Mouse (Mus musculus) neural tube, embryonic 15.5 days (tissue): ENCODE measurements around the gene 0610009B22Rik. TPM values are rescaled to one million over a fixed set of nuclear protein-coding genes. Genes with fewer than 3 reads are reported as not detected.
A peak's percentile ranks its signal among the peaks of the same experiment; 100 is the strongest.
"Not testable (repeated sequence)": the region's sequence is repeated elsewhere in the genome, so short reads cannot be mapped to it uniquely, and the experiment has no call there.

Experiments
- ATAC-seq: fragments of 200-750 bp; cut with Nextera tagmentation; 2 replicates; pipeline ENCODE4 v1.8.0; 2017; ENCODE audit warnings: mild to moderate bottlenecking, moderate TSS enrichment, moderate library complexity; ENCODE audit not compliant: low FRiP score
- H3K27ac ChIP-seq: fragments of 300-500 bp; sonication (generic); replicated peaks from 2 replicates; pipeline ENCODE4 v1.5.1; 2015; ENCODE audit warnings: mild to moderate bottlenecking, inconsistent platforms
- H3K27me3 ChIP-seq: fragments of 300-500 bp; sonication (generic); replicated peaks from 2 replicates; pipeline ENCODE4 v1.6.1; 2015; ENCODE audit warnings: inconsistent platforms
- H3K36me3 ChIP-seq: fragments of 300-500 bp; sonication (generic); 2 replicates; pipeline ENCODE4 v1.6.1; 2015; ENCODE audit warnings: inconsistent platforms
- H3K4me1 ChIP-seq: fragments of 300-500 bp; sonication (generic); 2 replicates; pipeline ENCODE4 v1.6.1; 2015; ENCODE audit warnings: inconsistent platforms
- H3K4me2 ChIP-seq: fragments of 300-500 bp; sonication (generic); 2 replicates; pipeline ENCODE4 v1.6.1; 2015; ENCODE audit warnings: inconsistent platforms, mild to moderate bottlenecking, moderate library complexity
- H3K4me3 ChIP-seq: fragments of 300-500 bp; sonication (generic); replicated peaks from 2 replicates; pipeline ENCODE4 v1.5.1; 2015; ENCODE audit warnings: mild to moderate bottlenecking, inconsistent platforms
- H3K9ac ChIP-seq: fragments of 300-500 bp; sonication (generic); replicated peaks from 2 replicates; pipeline ENCODE4 v1.6.1; 2015; ENCODE audit warnings: mild to moderate bottlenecking, inconsistent platforms
- H3K9me3 ChIP-seq: fragments of 300-500 bp; sonication (generic); replicated peaks from 2 replicates; pipeline ENCODE4 v1.6.1; 2016; ENCODE audit warnings: inconsistent platforms
- WGBS: fragments of 180-500 bp; shearing (Covaris S2); methylation state at CpG from one replicate; pipeline ENCODE4 v1.1.7; 2015; ENCODE audit warnings: mixed read lengths; 5-methylcytosine and 5-hydroxymethylcytosine counted together
- polyA plus RNA-seq: library from polyadenylated mRNA; unstranded; fragments of >200 nt; fragmentation: Nextera tagmentation; extraction: Ambion mirVana; gene quantifications from 2 replicates; pipeline ENCODE4 v1.2.1, GENCODE M21; 2015

Gene 0610009B22Rik
- polyA plus RNA-seq, 1 experiment from 2014 or later, result 111 TPM

DNA sequence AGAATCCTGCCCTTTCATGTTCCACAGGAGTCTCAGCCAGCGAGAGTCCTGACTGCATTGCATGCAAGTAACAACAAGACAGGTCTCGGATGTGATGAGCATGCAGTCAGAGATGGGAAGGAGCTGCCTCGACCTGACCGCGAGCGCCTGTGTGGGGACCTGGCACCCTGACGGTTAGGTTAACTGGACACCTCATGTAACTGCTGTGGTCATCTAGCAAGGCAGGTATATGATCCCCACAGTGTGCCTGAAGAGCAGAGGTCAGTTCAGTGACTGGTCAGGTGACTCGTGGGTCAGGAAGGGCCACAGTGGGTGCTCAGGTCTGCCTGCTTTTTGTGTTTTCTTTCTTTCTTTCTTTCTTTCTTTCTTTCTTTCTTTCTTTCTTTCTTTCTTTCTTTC, 6.7 kb downstream of the 0610009B22Rik start:
- no peak overlapping the region for H3K4me2 ChIP-seq
- H3K4me1 ChIP-seq, result 0 out of 2 replicates have a peak, but pooled peaks cover 3% of the 10 kb centered on the region
- H3K27ac ChIP-seq, result no peak overlapping the region
- WGBS, result 45% methylated on average over 8 of the region's 8 CpGs
- H3K9ac ChIP-seq, result 0 out of 2 replicates have a peak overlapping the region, but pooled peaks have one; percentile 17
- no peak overlapping the region for H3K4me3 ChIP-seq
- H3K27me3 ChIP-seq, result no peaks in the 10 kb centered on the region
- no peaks in the 10 kb centered on the region; the same call in 1 of the 2 replicates for H3K36me3 ChIP-seq
- ATAC-seq, result no peak
- H3K9me3 ChIP-seq, result no peaks in the 10 kb centered on the region

DNA sequence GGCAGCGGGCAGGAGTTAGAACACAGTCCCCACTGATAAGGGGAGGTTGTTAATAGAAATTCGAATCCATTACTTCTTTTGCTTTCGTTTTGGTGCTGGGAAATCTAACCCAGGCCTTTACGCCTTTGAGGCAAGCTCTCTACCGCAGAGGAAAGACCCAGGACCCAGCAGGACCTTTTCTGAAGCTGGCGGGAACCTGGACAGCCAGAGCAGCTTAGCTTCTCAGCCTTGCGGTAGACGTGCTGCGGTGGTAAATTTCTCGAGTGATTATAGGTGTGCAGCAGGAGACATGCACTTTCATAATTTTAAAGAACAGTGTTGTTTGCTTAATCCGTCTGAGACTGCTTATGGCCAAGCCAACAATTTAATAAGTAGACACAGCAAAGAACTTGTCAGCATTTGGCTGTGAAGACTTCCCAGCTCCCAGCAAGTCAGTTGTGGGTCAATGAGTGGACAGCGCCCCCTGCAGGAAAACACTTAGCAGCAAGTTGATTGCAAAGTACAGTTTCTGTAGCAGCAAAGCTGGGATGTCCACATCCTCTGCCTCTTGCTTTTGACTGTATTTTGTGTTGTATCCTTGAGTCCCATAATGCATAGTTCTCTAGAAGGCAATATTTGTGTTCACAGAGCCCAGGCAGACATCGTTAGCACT, 7.2 kb downstream of the 0610009B22Rik start:
- peak overlapping the region; percentile 29; the same call in 1 of the 2 replicates for H3K4me2 ChIP-seq
- 0 out of 2 replicates have a peak, but pooled peaks have one; percentile 11 for ATAC-seq
- H3K27ac ChIP-seq, result no peak overlapping the region
- H3K9ac ChIP-seq, result 0 out of 2 replicates have a peak overlapping the region, but pooled peaks have one; percentile 17
- no peaks in the 10 kb centered on the region; the same call in 1 of the 2 replicates for H3K36me3 ChIP-seq
- 39% methylated on average over 13 of the region's 13 CpGs for WGBS
- H3K9me3 ChIP-seq, result no peaks in the 10 kb centered on the region
- H3K27me3 ChIP-seq, result no peaks in the 10 kb centered on the region
- H3K4me3 ChIP-seq, result no peak overlapping the region
- H3K4me1 ChIP-seq, result 0 out of 2 replicates have a peak, but pooled peaks cover 3% of the 10 kb centered on the region

DNA sequence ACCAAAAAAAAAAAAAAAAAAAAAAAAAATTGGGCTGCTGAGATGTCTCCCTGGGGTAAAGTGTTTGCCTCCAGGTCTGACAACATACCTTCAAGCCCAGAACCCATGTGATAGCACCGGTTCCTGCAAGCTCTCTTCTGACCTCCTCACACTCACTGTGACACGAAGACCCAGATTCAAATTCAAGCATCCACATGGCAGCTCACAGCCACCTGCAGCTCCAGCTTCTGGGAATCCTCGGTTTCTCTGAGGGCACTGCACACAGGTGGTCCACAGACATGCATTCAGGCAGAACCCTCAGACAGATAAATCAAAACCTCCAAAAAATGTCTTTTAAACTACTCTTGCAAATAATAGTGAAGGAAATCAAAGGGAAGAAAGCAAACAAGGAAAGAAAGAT, 9.2 kb downstream of the 0610009B22Rik start:
- Histone ChIP-seq H3K36me3 (no peaks in the 10 kb centered on the region), H3K4me1 (0 out of 2 replicates have a peak, but pooled peaks cover 3% of the 10 kb centered on the region), H3K4me2 (no peak overlapping the region), H3K27ac (no peak overlapping the region), H3K9ac (no peak overlapping the region), H3K27me3 (no peaks in the 10 kb centered on the region), H3K9me3 (no peaks in the 10 kb centered on the region), H3K4me3 (no peak overlapping the region)
- ATAC-seq, result no peak
- 78% methylated on average over 3 of the region's 3 CpGs for WGBS

DNA sequence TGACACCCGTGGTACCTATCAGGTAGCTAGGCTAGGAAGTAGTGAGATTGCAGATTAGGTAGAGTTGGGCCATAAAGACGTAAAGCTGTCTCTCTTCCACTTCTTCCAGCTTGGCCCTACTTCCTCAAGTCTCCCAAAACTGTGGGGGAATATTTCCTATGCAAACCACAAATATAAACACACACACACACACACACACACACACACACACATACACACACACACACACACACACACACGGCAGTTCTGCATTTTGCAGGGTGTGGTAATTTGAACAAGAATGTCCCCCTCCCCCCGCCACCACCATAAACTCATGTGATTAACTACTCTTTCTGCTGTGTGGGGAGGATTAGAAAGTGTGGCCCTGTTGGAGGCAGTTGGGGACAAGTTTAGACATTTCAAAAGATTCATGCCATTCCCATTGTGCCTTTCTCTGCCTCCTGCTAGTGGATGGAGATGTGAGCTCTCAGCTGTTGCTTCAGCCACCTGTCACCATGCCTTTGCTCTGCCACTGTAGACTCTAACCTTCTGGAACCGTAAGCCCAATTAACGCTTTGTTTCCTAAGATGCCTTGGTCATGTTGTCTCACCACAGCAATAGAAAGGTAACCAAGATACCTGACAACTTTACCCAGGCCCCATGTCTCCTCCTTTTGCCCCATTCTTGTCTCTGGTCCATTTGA, 10.8 kb downstream of the 0610009B22Rik start:
- H3K4me3 ChIP-seq, result no peak overlapping the region
- WGBS, result 58% methylated on average over 6 of the region's 6 CpGs
- H3K9me3 ChIP-seq, result no peaks in the 10 kb centered on the region
- ATAC-seq, result no peak
- no peak overlapping the region for H3K9ac ChIP-seq
- H3K27ac ChIP-seq, result no peak overlapping the region
- H3K4me1 ChIP-seq, result 0 out of 2 replicates have a peak, but pooled peaks cover 3% of the 10 kb centered on the region
- H3K27me3 ChIP-seq, result no peaks in the 10 kb centered on the region
- H3K4me2 ChIP-seq, result no peak overlapping the region
- no peaks in the 10 kb centered on the region for H3K36me3 ChIP-seq

DNA sequence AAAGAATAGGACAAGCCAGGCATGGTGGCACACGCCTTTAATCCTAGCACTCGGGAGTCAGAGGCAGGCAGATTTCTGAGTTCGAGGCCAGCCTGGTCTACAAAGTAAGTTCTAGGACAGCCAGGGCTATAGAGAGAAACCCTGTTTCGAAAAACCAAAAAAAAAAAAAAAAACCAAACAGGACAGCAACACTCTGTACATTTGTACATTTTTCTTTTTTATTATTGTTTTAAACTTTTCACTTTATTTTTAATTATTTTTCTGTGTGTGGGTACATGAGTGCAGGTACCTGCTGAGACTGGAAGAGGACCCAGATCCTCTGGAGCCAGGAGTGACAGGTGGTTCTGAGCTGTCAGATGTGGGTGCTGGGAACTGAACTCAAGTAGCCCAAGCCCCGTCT, 13.3 kb downstream of the 0610009B22Rik start:
- Histone ChIP-seq H3K4me3 (no peak overlapping the region), H3K4me1 (no peaks in the 10 kb centered on the region), H3K27ac (no peak overlapping the region), H3K9ac (no peak overlapping the region), H3K36me3 (no peaks in the 10 kb centered on the region), H3K27me3 (no peaks in the 10 kb centered on the region), H3K4me2 (no peak overlapping the region), H3K9me3 (no peaks in the 10 kb centered on the region)
- WGBS, result 82% methylated on average over 5 of the region's 5 CpGs
- ATAC-seq, result no peak

DNA sequence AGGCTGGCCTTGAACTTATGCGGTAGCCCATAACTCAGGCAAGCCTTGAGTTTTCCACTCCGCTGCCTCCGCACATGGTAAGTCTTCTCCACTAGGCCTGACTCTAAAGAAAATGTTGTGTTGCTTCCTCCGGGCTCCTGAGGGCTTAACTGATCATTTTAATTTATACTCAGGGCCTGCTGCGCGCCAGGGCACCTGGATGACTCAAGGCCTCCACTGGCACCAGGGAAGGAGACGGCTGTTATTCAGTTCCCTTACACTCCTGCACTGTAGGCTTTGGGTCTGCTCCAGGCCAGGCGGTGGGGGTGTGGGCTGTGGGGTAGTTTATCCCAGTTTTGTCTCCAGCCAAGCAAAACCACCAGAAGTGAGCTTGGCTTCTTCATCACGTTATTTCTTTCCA, 15.4 kb downstream of the 0610009B22Rik start:
- 83% methylated on average over 9 of the region's 9 CpGs for WGBS
- Histone ChIP-seq H3K9me3 (no peaks in the 10 kb centered on the region), H3K4me2 (no peak overlapping the region), H3K4me3 (no peak overlapping the region), H3K4me1 (no peaks in the 10 kb centered on the region), H3K36me3 (no peaks in the 10 kb centered on the region), H3K27me3 (no peaks in the 10 kb centered on the region), H3K9ac (no peak overlapping the region), H3K27ac (no peak overlapping the region)
- no peak for ATAC-seq

DNA sequence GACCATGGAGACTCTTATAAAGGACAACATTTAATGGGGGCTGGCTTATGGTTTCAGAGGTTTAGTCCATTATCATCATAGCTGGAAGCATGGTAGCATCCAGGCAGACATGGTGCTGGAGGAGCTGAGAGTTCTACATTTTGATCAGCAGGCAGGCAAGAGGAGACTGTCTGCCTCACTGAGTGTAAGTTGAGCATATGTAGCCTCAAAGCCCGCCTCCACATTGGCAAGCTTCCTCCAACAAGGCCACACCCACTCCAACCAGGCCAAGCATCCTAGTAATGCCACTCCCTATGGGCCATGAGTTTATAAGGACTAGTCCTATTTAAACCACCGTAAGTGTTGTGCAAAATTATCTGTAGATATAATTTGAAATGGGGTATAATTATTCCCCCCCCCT, 17.3 kb downstream of the 0610009B22Rik start:
- Histone ChIP-seq H3K36me3 (no peaks in the 10 kb centered on the region), H3K4me2 (no peak overlapping the region), H3K27ac (no peak overlapping the region), H3K27me3 (no peaks in the 10 kb centered on the region), H3K4me1 (no peaks in the 10 kb centered on the region), H3K4me3 (no peak overlapping the region), H3K9me3 (no peaks in the 10 kb centered on the region), H3K9ac (no peak overlapping the region)
- ATAC-seq, result no peak
- WGBS, result 85% methylated on average over 2 of the region's 2 CpGs

DNA sequence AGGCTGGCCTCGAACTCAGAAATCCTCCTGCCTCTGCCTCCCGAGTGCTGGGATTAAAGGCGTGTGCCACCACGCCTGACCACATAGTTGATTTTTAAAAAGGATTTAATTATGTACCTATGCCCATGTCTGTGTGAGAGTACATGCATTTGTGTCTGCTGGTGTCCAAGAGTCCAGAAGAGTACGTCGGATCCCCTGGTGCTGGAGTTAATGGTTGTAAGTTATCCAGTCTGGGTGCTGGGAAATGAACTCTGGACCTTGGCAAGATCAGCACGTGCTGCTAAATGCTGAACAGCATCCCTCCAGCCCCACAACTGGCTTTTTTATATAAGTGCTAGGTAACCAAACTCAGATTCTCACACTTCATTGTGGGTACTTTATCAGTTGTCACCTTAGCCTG, 17.8 kb downstream of the 0610009B22Rik start:
- Histone ChIP-seq H3K4me2 (no peak overlapping the region), H3K9ac (no peak overlapping the region), H3K9me3 (no peaks in the 10 kb centered on the region), H3K4me1 (no peaks in the 10 kb centered on the region), H3K27me3 (no peaks in the 10 kb centered on the region), H3K36me3 (no peaks in the 10 kb centered on the region), H3K4me3 (no peak overlapping the region), H3K27ac (no peak overlapping the region)
- ATAC-seq, result no peak
- 97% methylated on average over 7 of the region's 7 CpGs for WGBS

DNA sequence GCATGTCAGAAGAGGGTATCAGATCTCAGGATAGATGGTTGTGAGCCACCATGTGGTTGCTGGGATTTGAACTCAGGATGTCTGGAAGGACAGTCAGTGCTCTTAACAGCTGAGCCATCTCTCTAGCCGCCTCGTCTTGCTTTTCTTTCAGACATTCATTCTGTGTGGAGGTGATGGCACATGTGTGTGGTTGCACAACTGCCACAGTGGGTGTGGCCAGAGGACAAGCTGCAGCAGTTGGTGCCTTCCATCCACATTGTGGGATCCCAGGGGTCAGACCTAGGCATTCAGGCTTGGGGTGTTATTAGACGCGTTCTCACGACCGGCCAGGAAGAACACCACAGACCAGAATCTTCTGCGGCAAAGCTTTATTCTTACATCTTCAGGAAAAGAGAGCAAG, 23.9 kb downstream of the 0610009B22Rik start:
- not testable (repeated sequence) for H3K9ac ChIP-seq, H3K27ac ChIP-seq, H3K36me3 ChIP-seq, H3K9me3 ChIP-seq, H3K4me1 ChIP-seq, H3K4me2 ChIP-seq, ATAC-seq, H3K4me3 ChIP-seq, H3K27me3 ChIP-seq
- 97% methylated on average over 7 of the region's 7 CpGs for WGBS

DNA sequence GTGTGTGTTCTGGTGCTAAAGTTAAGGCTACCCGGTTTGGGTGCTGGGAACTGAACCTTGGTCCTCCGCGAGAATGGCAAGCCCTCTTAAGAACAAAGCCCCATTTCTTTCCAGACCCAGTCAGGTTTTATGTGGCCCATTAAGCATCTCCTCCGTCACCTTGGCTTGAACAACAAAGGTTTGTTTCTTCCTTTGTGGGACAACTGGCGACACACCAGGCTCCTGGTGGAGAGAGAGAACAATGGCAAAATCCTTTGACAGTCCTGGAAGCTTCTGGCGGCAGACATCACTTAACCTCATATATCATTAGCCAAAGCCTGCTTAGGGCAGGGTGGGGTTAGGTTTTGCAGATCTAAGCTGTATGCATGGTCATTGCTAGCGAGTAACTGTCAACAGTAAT, 26.0 kb downstream of the 0610009B22Rik start:
- H3K4me2 ChIP-seq, result no peak overlapping the region
- H3K4me3 ChIP-seq, result no peak overlapping the region
- H3K4me1 ChIP-seq, result peaks cover 5% of the 10 kb centered on the region; the same call in 1 of the 2 replicates
- H3K9ac ChIP-seq, result no peak overlapping the region
- H3K27ac ChIP-seq, result no peak overlapping the region
- no peaks in the 10 kb centered on the region for H3K9me3 ChIP-seq
- WGBS, result 62% methylated on average over 7 of the region's 7 CpGs
- no peak for ATAC-seq
- no peaks in the 10 kb centered on the region for H3K36me3 ChIP-seq
- H3K27me3 ChIP-seq, result no peaks in the 10 kb centered on the region

DNA sequence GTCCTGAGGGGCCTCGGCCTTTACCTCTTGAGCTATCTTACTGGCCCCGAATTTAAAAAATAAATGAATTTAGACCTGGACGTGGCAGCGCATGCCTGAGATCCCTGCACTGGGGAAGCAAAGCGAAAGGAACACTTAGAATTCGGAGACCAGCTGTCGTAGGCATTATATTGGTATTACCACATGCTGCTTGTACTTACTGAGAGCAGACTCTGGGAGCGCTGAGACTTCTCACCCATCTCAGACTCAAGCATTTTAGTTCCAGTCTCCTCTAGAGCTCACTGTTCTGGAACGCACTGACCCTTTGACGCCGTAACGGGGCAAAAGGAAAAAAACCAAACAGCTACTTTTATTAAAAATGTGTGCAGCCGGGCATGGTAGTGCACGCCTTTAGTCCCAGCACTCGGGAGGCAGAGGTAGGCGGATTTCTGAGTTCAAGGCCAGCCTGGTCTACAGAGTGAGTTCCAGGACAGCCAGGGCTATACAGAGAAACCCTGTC, 26.8 kb downstream of the 0610009B22Rik start:
- Histone ChIP-seq H3K9ac (no peak overlapping the region), H3K36me3 (no peaks in the 10 kb centered on the region)

DNA sequence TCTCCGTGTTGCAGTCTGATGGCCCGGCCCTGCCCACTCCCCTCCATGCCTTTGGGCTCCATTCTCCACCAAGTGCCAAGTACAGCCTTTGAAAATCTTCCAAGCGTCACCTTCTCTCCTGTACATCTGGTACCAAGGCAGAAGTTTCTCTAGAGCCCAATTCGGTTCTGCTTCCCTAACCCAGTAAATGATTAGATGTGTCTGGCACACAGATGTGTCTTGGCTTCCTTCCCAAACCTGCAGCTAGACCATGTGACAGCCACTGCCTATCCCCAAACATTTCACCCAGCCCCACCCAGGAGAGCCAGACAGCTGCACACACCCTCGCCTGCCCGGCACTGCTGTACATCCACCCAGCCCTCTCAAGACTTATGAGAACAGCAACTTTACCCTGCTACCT, 30.0 kb downstream of the 0610009B22Rik start:
- Histone ChIP-seq H3K4me2 (no peak overlapping the region), H3K4me3 (no peak overlapping the region), H3K36me3 (no peaks in the 10 kb centered on the region), H3K9ac (no peak overlapping the region), H3K4me1 (peaks cover 5% of the 10 kb centered on the region; the same call in 1 of the 2 replicates), H3K9me3 (no peaks in the 10 kb centered on the region), H3K27ac (peak overlapping the region; percentile 56; the same call in 1 of the 2 replicates), H3K27me3 (no peaks in the 10 kb centered on the region)
- peak; percentile 65; the same call in 1 of the 2 replicates for ATAC-seq
- 41% methylated on average over 6 of the region's 6 CpGs for WGBS

More for the DNA sequence above, 26.8 kb downstream of the 0610009B22Rik start:
- no peaks in the 10 kb centered on the region for H3K27me3 ChIP-seq
- no peak for ATAC-seq
- 81% methylated on average over 16 of the region's 16 CpGs for WGBS
- no peak overlapping the region for H3K4me2 ChIP-seq
- H3K27ac ChIP-seq, result no peak overlapping the region
- no peaks in the 10 kb centered on the region for H3K9me3 ChIP-seq
- no peak overlapping the region for H3K4me3 ChIP-seq
- peaks cover 5% of the 10 kb centered on the region; the same call in 1 of the 2 replicates for H3K4me1 ChIP-seq
